Mouse (Mus musculus): ENCODE measurements at regions not wholly inside any gene's neighbourhood (a gene's known extent, or its start where the extent isn't known, plus 50 kb on each side); places are given as distances from the start of the nearest gene placed in this dataset.

- Histone ChIP-seq H3K36me3 (ENCODE audit: control insufficient read depth, insufficient read depth, low read length) (no peaks in the 10 kb centered on the region), H3K4me2 (replicated peaks; ENCODE audit: low read depth) (no peak overlapping the region), H3K27me3 (ENCODE audit: control insufficient read depth, insufficient read depth, low read length) (no peaks in the 10 kb centered on the region), H3K9ac (ENCODE audit: low read length) (no peak overlapping the region), H3K9me3 (ENCODE audit: control insufficient read depth, low read length) (no peaks in the 10 kb centered on the region), H3K4me1 (replicated peaks; ENCODE audit: control insufficient read depth, insufficient read depth) (no peaks in the 10 kb centered on the region), H3K27ac (replicated peaks) (no peak overlapping the region), H3K4me3 (ENCODE audit: low read depth, low read length) (no peak overlapping the region)
- WGBS = 93% methylated on average over 3 of the region's 3 CpGs
- TF ChIP-seq EP300 (optimal IDR thresholded peaks at IDR 0.05) (no peak), CTCF (IDR thresholded peaks at IDR 0.05; ENCODE audit: low read depth) (peak; percentile 45)
- DNase-seq (ENCODE audit: low spot score) (no peak), ATAC-seq (ENCODE audit: low FRiP score, low TSS enrichment) (no peak)
Observed at GRCm38 (mm10) chr11:52496908-52497307, 100.7 kb downstream of the 9530068E07Rik start.

- ATAC-seq (ENCODE audit: low FRiP score, low TSS enrichment) (peak; percentile 75; the same call in 1 of the 2 replicates), DNase-seq (ENCODE audit: low spot score) (no peak)
- Histone ChIP-seq H3K4me1 (replicated peaks; ENCODE audit: control insufficient read depth, insufficient read depth) (no peaks in the 10 kb centered on the region; the same call in 1 of the 2 replicates), H3K36me3 (ENCODE audit: control insufficient read depth, insufficient read depth, low read length) (no peaks in the 10 kb centered on the region), H3K27ac (replicated peaks) (peak overlapping the region; percentile 81), H3K27me3 (ENCODE audit: control insufficient read depth, insufficient read depth, low read length) (no peaks in the 10 kb centered on the region), H3K9ac (ENCODE audit: low read length) (no peak overlapping the region), H3K4me2 (replicated peaks; ENCODE audit: low read depth) (no peak overlapping the region; the same call in 1 of the 2 replicates), H3K9me3 (ENCODE audit: control insufficient read depth, low read length) (no peaks in the 10 kb centered on the region), H3K4me3 (ENCODE audit: low read depth, low read length) (no peak overlapping the region)
- no peak for TF ChIP-seq EP300 (optimal IDR thresholded peaks at IDR 0.05)
- TF ChIP-seq CTCF (IDR thresholded peaks at IDR 0.05; ENCODE audit: low read depth) = no peak
- WGBS = 7% methylated on average over 10 of the region's 10 CpGs
Observed at GRCm38 (mm10) chr11:52502759-52503365, 106.6 kb downstream of the 9530068E07Rik start.

GRCm38 (mm10) chr11:52511831-52512297 lies 115.6 kb downstream of the 9530068E07Rik start:
- DNase-seq (ENCODE audit: low spot score) (no peak), ATAC-seq (ENCODE audit: low FRiP score, low TSS enrichment) (no peak)
- TF ChIP-seq EP300 (optimal IDR thresholded peaks at IDR 0.05) = no peak
- no peak for TF ChIP-seq CTCF (IDR thresholded peaks at IDR 0.05; ENCODE audit: low read depth)
- H3K4me2 ChIP-seq (replicated peaks; ENCODE audit: low read depth) = no peak overlapping the region
- no peak overlapping the region for H3K9ac ChIP-seq (ENCODE audit: low read length)
- 31% methylated on average over 4 of the region's 4 CpGs for WGBS
- H3K27ac ChIP-seq (replicated peaks) = no peak overlapping the region
- H3K4me1 ChIP-seq (replicated peaks; ENCODE audit: control insufficient read depth, insufficient read depth) = no peaks in the 10 kb centered on the region
- H3K27me3 ChIP-seq (ENCODE audit: control insufficient read depth, insufficient read depth, low read length) = no peaks in the 10 kb centered on the region
- H3K36me3 ChIP-seq (ENCODE audit: control insufficient read depth, insufficient read depth, low read length) = no peaks in the 10 kb centered on the region
- H3K9me3 ChIP-seq (ENCODE audit: control insufficient read depth, low read length) = no peaks in the 10 kb centered on the region
- H3K4me3 ChIP-seq (ENCODE audit: low read depth, low read length) = no peak overlapping the region

DNA sequence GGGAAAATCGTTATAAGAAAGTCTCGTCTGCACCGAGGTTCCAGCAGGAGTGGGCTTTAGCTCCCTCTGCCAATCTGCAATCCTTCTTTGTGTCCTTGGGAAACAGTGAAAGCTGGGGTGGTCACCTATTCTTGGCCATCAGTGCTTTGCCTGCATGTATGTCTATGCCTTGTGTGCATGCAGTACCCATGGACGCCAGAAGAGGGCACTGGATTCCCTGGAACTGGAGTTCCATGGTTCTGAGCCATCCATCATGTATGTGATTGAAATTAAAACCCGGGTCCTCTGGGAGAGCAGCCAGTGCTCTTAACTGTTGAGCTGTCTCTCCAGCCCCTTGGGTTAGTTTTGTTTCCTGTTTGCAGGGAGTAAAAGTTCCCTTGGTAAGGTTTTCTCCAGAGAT lies 121.1 kb downstream of the 9530068E07Rik start:
- ATAC-seq (ENCODE audit: low FRiP score, low TSS enrichment) = no peak
- Histone ChIP-seq H3K36me3 (ENCODE audit: control insufficient read depth, insufficient read depth, low read length) (no peaks in the 10 kb centered on the region), H3K27ac (replicated peaks) (no peak overlapping the region), H3K4me1 (replicated peaks; ENCODE audit: control insufficient read depth, insufficient read depth) (no peaks in the 10 kb centered on the region), H3K9me3 (ENCODE audit: control insufficient read depth, low read length) (no peaks in the 10 kb centered on the region), H3K4me3 (ENCODE audit: low read depth, low read length) (no peak overlapping the region), H3K27me3 (ENCODE audit: control insufficient read depth, insufficient read depth, low read length) (no peaks in the 10 kb centered on the region), H3K9ac (ENCODE audit: low read length) (no peak overlapping the region), H3K4me2 (replicated peaks; ENCODE audit: low read depth) (no peak overlapping the region)
- TF ChIP-seq EP300 (optimal IDR thresholded peaks at IDR 0.05) = no peak
- peak; percentile 64 for TF ChIP-seq CTCF (IDR thresholded peaks at IDR 0.05; ENCODE audit: low read depth)
- peak; percentile 33 for DNase-seq (ENCODE audit: low spot score)
- WGBS = 65% methylated on average over 5 of the region's 5 CpGs

DNA sequence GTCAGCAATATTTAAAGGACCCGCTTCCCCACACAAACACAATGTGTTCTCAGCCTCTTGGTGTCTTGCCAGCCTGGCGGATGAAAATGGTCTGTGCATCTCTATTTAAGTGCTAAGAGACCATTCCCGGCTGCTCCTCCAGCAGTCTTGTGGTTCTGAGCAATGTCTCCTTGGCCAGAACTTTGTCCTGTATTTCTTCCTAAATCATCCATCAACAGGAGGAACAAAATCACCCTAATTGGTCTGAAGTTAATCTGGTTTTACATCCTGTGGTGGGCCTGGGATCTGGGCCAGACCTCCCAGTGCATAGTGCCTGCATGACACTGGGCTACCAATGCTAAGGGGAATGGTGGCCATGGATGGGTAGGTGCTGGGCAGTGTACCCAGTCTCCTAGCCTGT lies 123.6 kb downstream of the 9530068E07Rik start:
- H3K27ac ChIP-seq (replicated peaks) = no peak overlapping the region
- DNase-seq (ENCODE audit: low spot score) (no peak), ATAC-seq (ENCODE audit: low FRiP score, low TSS enrichment) (no peak)
- no peak overlapping the region for H3K4me2 ChIP-seq (replicated peaks; ENCODE audit: low read depth)
- no peak overlapping the region for H3K9ac ChIP-seq (ENCODE audit: low read length)
- H3K4me3 ChIP-seq (ENCODE audit: low read depth, low read length) = no peak overlapping the region
- no peaks in the 10 kb centered on the region for H3K27me3 ChIP-seq (ENCODE audit: control insufficient read depth, insufficient read depth, low read length)
- no peaks in the 10 kb centered on the region for H3K36me3 ChIP-seq (ENCODE audit: control insufficient read depth, insufficient read depth, low read length)
- H3K9me3 ChIP-seq (ENCODE audit: control insufficient read depth, low read length) = no peaks in the 10 kb centered on the region
- WGBS = 40% methylated on average over 3 of the region's 3 CpGs
- H3K4me1 ChIP-seq (replicated peaks; ENCODE audit: control insufficient read depth, insufficient read depth) = no peaks in the 10 kb centered on the region
- TF ChIP-seq EP300 (optimal IDR thresholded peaks at IDR 0.05) = no peak
- TF ChIP-seq CTCF (IDR thresholded peaks at IDR 0.05; ENCODE audit: low read depth) = no peak

- Histone ChIP-seq H3K27me3 (ENCODE audit: control insufficient read depth, insufficient read depth, low read length) (no peaks in the 10 kb centered on the region), H3K27ac (replicated peaks) (no peak overlapping the region), H3K4me3 (ENCODE audit: low read depth, low read length) (no peak overlapping the region), H3K4me2 (replicated peaks; ENCODE audit: low read depth) (no peak overlapping the region), H3K9ac (ENCODE audit: low read length) (no peak overlapping the region), H3K36me3 (ENCODE audit: control insufficient read depth, insufficient read depth, low read length) (no peaks in the 10 kb centered on the region), H3K4me1 (replicated peaks; ENCODE audit: control insufficient read depth, insufficient read depth) (no peaks in the 10 kb centered on the region), H3K9me3 (ENCODE audit: control insufficient read depth, low read length) (no peaks in the 10 kb centered on the region)
- DNase-seq (ENCODE audit: low spot score) (peak; percentile 48), ATAC-seq (ENCODE audit: low FRiP score, low TSS enrichment) (no peak)
- TF ChIP-seq EP300 (optimal IDR thresholded peaks at IDR 0.05) = no peak
- TF ChIP-seq CTCF (IDR thresholded peaks at IDR 0.05; ENCODE audit: low read depth) = peak; percentile 82
- 49% methylated on average over 4 of the region's 4 CpGs for WGBS
Observed at GRCm38 (mm10) chr11:52521879-52522278, 125.7 kb downstream of the 9530068E07Rik start.

All from stomach, postnatal 0 days (tissue).